Mouse (Mus musculus): ENCODE results near the gene Efnb3. TPM values are rescaled to one million over a fixed set of nuclear protein-coding genes. Genes with fewer than 3 reads are reported as not detected.

Efnb3 gene
- polyA plus RNA-seq, 1 experiment from 2014 or later, result 104 TPM

GRCm38 (mm10) chr11:69579128-69580017 is 19.4 kb upstream of the Efnb3 start:
- Histone ChIP-seq H3K4me1 (ENCODE audit: control insufficient read depth, insufficient read depth, low read depth, low read length) (peaks cover 24% of the 10 kb centered on the region), H3K4me3 (ENCODE audit: low read length) (peak overlapping the region; percentile 62), H3K27me3 (replicated peaks; ENCODE audit: control insufficient read depth, insufficient read depth, low read length) (no peaks in the 10 kb centered on the region), H3K4me2 (ENCODE audit: low read length) (peak overlapping the region; percentile 84), H3K27ac (ENCODE audit: low read depth, low read length) (peak overlapping the region; percentile 89), H3K36me3 (ENCODE audit: control insufficient read depth, insufficient read depth, low read length) (no peaks in the 10 kb centered on the region; the same call in 1 of the 2 replicates), H3K9me3 (ENCODE audit: control insufficient read depth, low read length) (no peaks in the 10 kb centered on the region), H3K9ac (ENCODE audit: low read depth, low read length) (peak overlapping the region; percentile 61)
- 2% methylated on average over 39 of the region's 39 CpGs for WGBS
- ATAC-seq, result peak; percentile 86

- Histone ChIP-seq H3K27ac (ENCODE audit: low read depth, low read length) (no peak overlapping the region), H3K4me2 (ENCODE audit: low read length) (peak overlapping the region; percentile 75), H3K9ac (ENCODE audit: low read depth, low read length) (peak overlapping the region; percentile 60), H3K27me3 (replicated peaks; ENCODE audit: control insufficient read depth, insufficient read depth, low read length) (no peaks in the 10 kb centered on the region), H3K36me3 (ENCODE audit: control insufficient read depth, insufficient read depth, low read length) (no peaks in the 10 kb centered on the region; the same call in 1 of the 2 replicates), H3K4me1 (ENCODE audit: control insufficient read depth, insufficient read depth, low read depth, low read length) (peaks cover 24% of the 10 kb centered on the region), H3K9me3 (ENCODE audit: control insufficient read depth, low read length) (no peaks in the 10 kb centered on the region), H3K4me3 (ENCODE audit: low read length) (peak overlapping the region; percentile 62)
- 12% methylated on average over 15 of the region's 15 CpGs for WGBS
- no peak for ATAC-seq
These were observed 18.3 kb upstream of the Efnb3 start for GRCm38 (mm10) chr11:69578301-69578700.

GRCm38 (mm10) chr11:69576307-69576706 is 16.3 kb upstream of the Efnb3 start:
- H3K27ac ChIP-seq (ENCODE audit: low read depth, low read length), result no peak overlapping the region
- H3K4me3 ChIP-seq (ENCODE audit: low read length), result no peak overlapping the region
- H3K36me3 ChIP-seq (ENCODE audit: control insufficient read depth, insufficient read depth, low read length), result no peaks in the 10 kb centered on the region; the same call in 1 of the 2 replicates
- H3K4me1 ChIP-seq (ENCODE audit: control insufficient read depth, insufficient read depth, low read depth, low read length), result peaks cover 20% of the 10 kb centered on the region
- WGBS, result 73% methylated on average over 5 of the region's 5 CpGs
- ATAC-seq, result no peak
- H3K9ac ChIP-seq (ENCODE audit: low read depth, low read length), result no peak overlapping the region
- no peaks in the 10 kb centered on the region for H3K9me3 ChIP-seq (ENCODE audit: control insufficient read depth, low read length)
- H3K4me2 ChIP-seq (ENCODE audit: low read length), result no peak overlapping the region
- H3K27me3 ChIP-seq (replicated peaks; ENCODE audit: control insufficient read depth, insufficient read depth, low read length), result no peaks in the 10 kb centered on the region

GRCm38 (mm10) chr11:69575220-69575619 is 15.2 kb upstream of the Efnb3 start:
- H3K9me3 ChIP-seq (ENCODE audit: control insufficient read depth, low read length), result no peaks in the 10 kb centered on the region
- peaks cover 20% of the 10 kb centered on the region for H3K4me1 ChIP-seq (ENCODE audit: control insufficient read depth, insufficient read depth, low read depth, low read length)
- WGBS, result 64% methylated on average over 3 of the region's 3 CpGs
- H3K36me3 ChIP-seq (ENCODE audit: control insufficient read depth, insufficient read depth, low read length), result peaks cover 2% of the 10 kb centered on the region; the same call in 1 of the 2 replicates
- no peak overlapping the region for H3K9ac ChIP-seq (ENCODE audit: low read depth, low read length)
- H3K4me3 ChIP-seq (ENCODE audit: low read length), result no peak overlapping the region
- no peak overlapping the region for H3K27ac ChIP-seq (ENCODE audit: low read depth, low read length)
- H3K27me3 ChIP-seq (replicated peaks; ENCODE audit: control insufficient read depth, insufficient read depth, low read length), result no peaks in the 10 kb centered on the region
- no peak for ATAC-seq
- H3K4me2 ChIP-seq (ENCODE audit: low read length), result no peak overlapping the region

GRCm38 (mm10) chr11:69565131-69565530 is 5.1 kb upstream of the Efnb3 start:
- no peak for ATAC-seq
- Histone ChIP-seq H3K36me3 (ENCODE audit: control insufficient read depth, insufficient read depth, low read length) (peaks cover 5% of the 10 kb centered on the region), H3K9ac (ENCODE audit: low read depth, low read length) (no peak overlapping the region), H3K4me1 (ENCODE audit: control insufficient read depth, insufficient read depth, low read depth, low read length) (peaks cover 14% of the 10 kb centered on the region), H3K27ac (ENCODE audit: low read depth, low read length) (no peak overlapping the region), H3K27me3 (replicated peaks; ENCODE audit: control insufficient read depth, insufficient read depth, low read length) (no peaks in the 10 kb centered on the region), H3K4me2 (ENCODE audit: low read length) (no peak overlapping the region), H3K4me3 (ENCODE audit: low read length) (no peak overlapping the region), H3K9me3 (ENCODE audit: control insufficient read depth, low read length) (no peaks in the 10 kb centered on the region)
- WGBS, result 86% methylated on average over 8 of the region's 8 CpGs

- H3K27me3 ChIP-seq (replicated peaks; ENCODE audit: control insufficient read depth, insufficient read depth, low read length), result no peaks in the 10 kb centered on the region
- no peak overlapping the region for H3K4me2 ChIP-seq (ENCODE audit: low read length)
- no peaks in the 10 kb centered on the region for H3K9me3 ChIP-seq (ENCODE audit: control insufficient read depth, low read length)
These were observed 4.4 kb upstream of the Efnb3 start for GRCm38 (mm10) chr11:69564391-69564790.

GRCm38 (mm10) chr11:69563373-69563772 is 3.4 kb upstream of the Efnb3 start:
- H3K4me1 ChIP-seq (ENCODE audit: control insufficient read depth, insufficient read depth, low read depth, low read length), result peaks cover 24% of the 10 kb centered on the region
- no peak for ATAC-seq
- peaks cover 5% of the 10 kb centered on the region for H3K36me3 ChIP-seq (ENCODE audit: control insufficient read depth, insufficient read depth, low read length)
- no peak overlapping the region for H3K9ac ChIP-seq (ENCODE audit: low read depth, low read length)
- H3K27me3 ChIP-seq (replicated peaks; ENCODE audit: control insufficient read depth, insufficient read depth, low read length), result no peaks in the 10 kb centered on the region
- 87% methylated on average over 13 of the region's 13 CpGs for WGBS
- no peak overlapping the region for H3K4me3 ChIP-seq (ENCODE audit: low read length)
- H3K9me3 ChIP-seq (ENCODE audit: control insufficient read depth, low read length), result no peaks in the 10 kb centered on the region
- H3K27ac ChIP-seq (ENCODE audit: low read depth, low read length), result no peak overlapping the region
- no peak overlapping the region for H3K4me2 ChIP-seq (ENCODE audit: low read length)

More at GRCm38 (mm10) chr11:69564391-69564790, 4.4 kb upstream of the Efnb3 start:
- no peak overlapping the region for H3K27ac ChIP-seq (ENCODE audit: low read depth, low read length)
- no peak for ATAC-seq
- peaks cover 5% of the 10 kb centered on the region for H3K36me3 ChIP-seq (ENCODE audit: control insufficient read depth, insufficient read depth, low read length)
- peaks cover 14% of the 10 kb centered on the region for H3K4me1 ChIP-seq (ENCODE audit: control insufficient read depth, insufficient read depth, low read depth, low read length)
- H3K4me3 ChIP-seq (ENCODE audit: low read length), result no peak overlapping the region
- WGBS, result 47% methylated on average over 3 of the region's 3 CpGs
- H3K9ac ChIP-seq (ENCODE audit: low read depth, low read length), result no peak overlapping the region

GRCm38 (mm10) chr11:69560896-69561854 is 1.2 kb upstream of the Efnb3 start:
- peak overlapping the region; percentile 92 for H3K4me2 ChIP-seq (ENCODE audit: low read length)
- H3K4me3 ChIP-seq (ENCODE audit: low read length), result peak overlapping the region; percentile 66
- no peaks in the 10 kb centered on the region for H3K9me3 ChIP-seq (ENCODE audit: control insufficient read depth, low read length)
- no peaks in the 10 kb centered on the region for H3K27me3 ChIP-seq (replicated peaks; ENCODE audit: control insufficient read depth, insufficient read depth, low read length)
- H3K4me1 ChIP-seq (ENCODE audit: control insufficient read depth, insufficient read depth, low read depth, low read length), result peaks cover 46% of the 10 kb centered on the region
- H3K9ac ChIP-seq (ENCODE audit: low read depth, low read length), result peak overlapping the region; percentile 88; the same call in 1 of the 2 replicates
- peak overlapping the region; percentile 41; the same call in 1 of the 2 replicates for H3K27ac ChIP-seq (ENCODE audit: low read depth, low read length)
- ATAC-seq, result peak; percentile 60
- 12% methylated on average over 16 of the region's 16 CpGs for WGBS
- H3K36me3 ChIP-seq (ENCODE audit: control insufficient read depth, insufficient read depth, low read length), result peaks cover 5% of the 10 kb centered on the region
